Mouse (Mus musculus) lung, embryonic 15.5 days (tissue): ENCODE measurements around the gene Wipi1. TPM values are rescaled to one million over a fixed set of nuclear protein-coding genes. Genes with fewer than 3 reads are reported as not detected.

Experiments used
- ATAC-seq: fragments of 200-750 bp; cut with Nextera tagmentation; 2 replicates; pipeline ENCODE4 v1.8.0; 2017; ENCODE audit warnings: moderate number of reproducible peaks, borderline replicate concordance; ENCODE audit not compliant: low FRiP score, low TSS enrichment; ENCODE audit errors: extremely low read depth
- H3K27ac ChIP-seq: fragments of 300-500 bp; sonication (generic); 2 replicates; pipeline ENCODE4 v1.5.1; 2015; ENCODE audit warnings: moderate library complexity, mild to moderate bottlenecking, inconsistent platforms
- H3K27me3 ChIP-seq: fragments of 300-500 bp; sonication (generic); 2 replicates; pipeline ENCODE4 v1.6.1; 2015; ENCODE audit warnings: inconsistent platforms
- H3K36me3 ChIP-seq: fragments of 300-500 bp; sonication (generic); 2 replicates; pipeline ENCODE4 v1.6.1; 2015; ENCODE audit warnings: inconsistent platforms
- H3K4me1 ChIP-seq: fragments of 300-500 bp; sonication (generic); 2 replicates; pipeline ENCODE4 v1.6.1; 2015; ENCODE audit warnings: inconsistent platforms
- H3K4me2 ChIP-seq: fragments of 300-500 bp; sonication (generic); 2 replicates; pipeline ENCODE4 v1.6.1; 2015; ENCODE audit warnings: inconsistent platforms, mild to moderate bottlenecking, moderate library complexity
- H3K4me3 ChIP-seq: fragments of 300-500 bp; sonication (generic); 2 replicates; pipeline ENCODE4 v1.5.1; 2015; ENCODE audit warnings: mild to moderate bottlenecking, inconsistent platforms
- H3K9ac ChIP-seq: fragments of 300-500 bp; sonication (generic); 2 replicates; pipeline ENCODE4 v1.6.1; 2015; ENCODE audit warnings: inconsistent platforms
- H3K9me3 ChIP-seq: fragments of 300-500 bp; sonication (generic); 2 replicates; pipeline ENCODE4 v1.6.1; 2016; ENCODE audit warnings: inconsistent platforms
- WGBS: fragments of 180-500 bp; shearing (Covaris S2); methylation state at CpG from one replicate; pipeline ENCODE4 v1.1.7; 2015; 5-methylcytosine and 5-hydroxymethylcytosine counted together
- polyA plus RNA-seq: library from polyadenylated mRNA; unstranded; fragments of >200 nt; fragmentation: Nextera tagmentation; extraction: Ambion mirVana; gene quantifications from 2 replicates; pipeline ENCODE4 v1.2.1, GENCODE M21; 2015

The Wipi1 gene
- polyA plus RNA-seq, 1 experiment from 2014 or later = 44.6 TPM

DNA sequence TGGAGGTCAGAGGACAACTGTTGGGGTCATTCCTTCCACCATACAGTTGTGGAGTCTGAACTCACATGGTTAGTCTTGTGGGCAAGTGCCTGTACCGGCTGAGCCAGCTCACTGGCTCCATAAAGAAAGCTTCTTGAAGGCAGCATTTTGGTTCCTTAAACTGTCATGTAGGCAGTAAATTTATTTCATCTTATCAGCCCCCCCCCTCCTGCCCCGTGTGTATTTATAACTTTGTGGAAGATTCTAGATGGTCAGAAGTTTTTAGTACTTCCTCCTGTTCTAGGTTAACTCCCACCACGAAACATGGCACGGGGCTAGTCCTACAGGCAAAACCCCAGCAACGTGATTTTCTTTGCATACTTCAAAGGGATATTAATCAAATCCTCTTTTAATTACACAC lies 86.9 kb downstream of the Wipi1 start:
- no peaks in the 10 kb centered on the region for H3K27me3 ChIP-seq
- no peak overlapping the region for H3K4me2 ChIP-seq
- ATAC-seq = no peak
- no peaks in the 10 kb centered on the region for H3K36me3 ChIP-seq
- 76% methylated on average over 5 of the region's 5 CpGs for WGBS
- H3K9ac ChIP-seq = no peak overlapping the region
- H3K4me3 ChIP-seq = no peak overlapping the region
- H3K27ac ChIP-seq = no peak overlapping the region
- no peaks in the 10 kb centered on the region for H3K4me1 ChIP-seq
- H3K9me3 ChIP-seq = no peaks in the 10 kb centered on the region

Other genes with a start within 250 kb of the Wipi1 start
- gene Gna13, start 249.1 kb downstream of the Wipi1 start, polyA plus RNA-seq = 25.5 and 27.8 TPM in 2 replicates
- gene 9930022D16Rik, start 198.1 kb downstream of the Wipi1 start, polyA plus RNA-seq = not detected in 2 replicates
- 41.4 and 44.2 TPM in 2 replicates for gene Amz2, start 186.0 kb downstream of the Wipi1 start, polyA plus RNA-seq
- gene Arsg, start 138.6 kb downstream of the Wipi1 start, polyA plus RNA-seq = 4.2 TPM in 2 replicates
- 4.4 and 4.6 TPM in 2 replicates for gene Slc16a6, start 138.4 kb downstream of the Wipi1 start, polyA plus RNA-seq
- gene Prkar1a, start 37.4 kb upstream of the Wipi1 start, polyA plus RNA-seq = 388 and 400 TPM in 2 replicates
- 3.2 TPM in 2 replicates for gene Fam20a, start 110.3 kb upstream of the Wipi1 start, polyA plus RNA-seq
- gene 1700012B07Rik, start 216.1 kb upstream of the Wipi1 start, polyA plus RNA-seq = not detected in 2 replicates